Mouse (Mus musculus): ENCODE measurements around the gene Ogdh.
"Not testable (repeated sequence)": the region's sequence is repeated elsewhere in the genome, so short reads cannot be mapped to it uniquely, and the experiment has no call there.

The Ogdh gene

DNA sequence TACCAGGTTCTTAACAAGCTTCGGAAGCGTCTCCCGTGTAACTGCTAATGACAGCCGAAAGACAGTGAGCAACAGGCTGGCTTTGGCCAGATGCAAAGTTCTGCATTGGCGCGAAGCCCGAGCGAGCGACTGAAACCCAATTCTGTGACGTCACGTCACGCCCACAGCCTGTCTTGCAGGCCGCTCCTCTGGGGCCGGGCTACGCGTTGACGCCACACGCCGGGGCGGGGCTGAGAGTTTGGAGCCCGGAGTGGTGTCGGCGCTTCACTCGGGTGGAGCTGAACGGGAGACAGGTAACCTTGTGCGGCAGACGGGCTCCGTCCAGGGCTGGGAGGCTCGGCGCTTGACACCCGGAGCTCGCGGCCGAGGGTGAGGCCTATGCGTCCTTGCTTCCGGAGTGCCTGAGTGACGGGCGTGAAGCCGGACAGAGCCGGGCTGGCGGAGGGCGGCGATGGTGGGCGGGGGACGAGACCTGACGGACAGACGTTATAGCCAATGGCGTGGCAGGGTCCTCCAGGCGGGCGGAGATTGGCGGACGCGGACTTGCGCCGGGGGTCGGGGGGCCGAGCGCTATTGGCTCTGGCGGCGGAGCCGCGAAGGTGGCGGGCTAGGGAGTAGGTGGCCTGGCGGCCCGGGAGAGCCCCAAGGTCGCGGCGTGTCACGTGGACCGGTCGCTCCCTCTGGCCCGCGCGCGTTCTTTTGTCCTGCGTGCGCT, at the start of gene Ogdh:
Gene Ogdh (plus strand): TSS at position 233 of the 715 bp plus-strand sequence.
- peak; percentile 100 for DNase-seq

DNA sequence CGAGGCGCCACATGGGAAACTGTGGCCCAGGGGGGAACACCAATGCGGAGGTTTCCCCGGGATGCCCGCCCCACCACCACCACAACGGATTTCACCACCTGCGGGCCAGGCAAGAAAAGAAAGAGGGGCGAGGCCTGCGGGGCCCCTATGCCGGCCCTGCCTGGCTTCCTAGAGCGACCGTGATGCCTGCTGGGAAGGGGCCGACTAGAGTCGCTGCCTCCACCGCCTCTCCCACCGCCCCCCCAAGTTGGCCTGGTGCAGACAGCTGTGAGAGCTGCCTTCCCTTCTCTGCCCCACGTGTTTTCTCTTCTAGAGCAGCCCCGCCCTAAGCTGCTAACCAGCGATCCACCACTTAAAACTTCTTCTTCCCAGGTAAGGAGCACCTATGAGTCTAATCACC, 46.7 kb upstream of the Ogdh start:
- DNase-seq: no peak

DNA sequence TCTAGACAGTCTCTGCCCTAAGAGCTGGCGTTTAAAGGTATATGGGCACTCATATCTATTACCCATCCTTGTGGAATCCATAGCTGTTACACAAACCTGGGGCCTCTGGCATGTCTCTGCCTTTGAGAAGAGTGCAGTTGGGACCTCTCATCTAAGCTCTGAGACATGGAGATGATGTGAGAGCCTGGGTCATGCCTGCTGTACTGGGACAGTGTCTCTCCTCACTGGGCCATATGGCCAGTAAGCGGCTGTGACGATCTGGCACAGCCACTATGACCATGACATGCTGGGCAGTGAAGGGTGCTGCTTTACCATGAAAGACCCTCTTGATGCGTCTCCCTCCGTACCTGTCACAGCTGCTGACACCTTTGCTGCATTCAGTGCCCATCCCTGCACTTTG, 39.2 kb upstream of the Ogdh start:
- no peak for DNase-seq

DNA sequence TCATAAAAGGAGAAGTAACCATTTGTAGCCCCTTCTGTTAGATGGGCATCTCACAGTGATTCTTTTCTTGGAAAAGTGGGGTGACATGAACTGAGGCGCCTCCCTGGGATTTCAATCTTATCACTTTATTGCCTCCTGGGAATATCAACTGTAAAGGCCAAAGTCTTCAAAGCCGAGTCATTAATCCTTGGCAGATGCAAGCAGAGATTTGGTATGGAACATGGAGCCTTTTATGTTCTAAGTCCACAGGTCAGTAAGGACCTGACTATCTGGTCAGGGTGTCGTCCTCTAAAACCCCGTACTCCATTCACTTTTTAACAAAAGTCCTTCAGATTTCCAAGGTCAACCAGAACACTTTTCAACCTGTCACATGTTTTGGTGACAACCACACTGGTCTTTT, 38.6 kb upstream of the Ogdh start:
- no peak for DNase-seq

DNA sequence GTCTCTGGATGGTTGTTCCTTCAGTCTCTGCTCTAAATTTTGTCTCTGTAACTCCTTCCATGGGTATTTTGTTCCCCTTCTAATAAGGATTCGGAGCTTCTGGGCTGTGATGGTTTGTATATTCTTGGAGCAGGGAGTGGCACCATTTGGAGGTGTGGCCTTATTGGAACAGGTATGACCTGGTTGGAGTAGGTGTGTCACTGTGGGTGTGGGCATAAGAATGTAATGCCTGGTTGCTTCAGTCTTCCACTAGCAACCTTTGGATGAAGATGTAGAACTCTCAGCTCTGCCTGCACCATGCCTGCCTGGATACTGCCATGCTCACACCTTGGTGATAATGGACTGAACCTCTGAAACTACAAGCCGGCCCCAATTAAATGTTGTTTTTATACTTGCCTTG, 36.8 kb upstream of the Ogdh start:
- DNase-seq: not testable (repeated sequence)

DNA sequence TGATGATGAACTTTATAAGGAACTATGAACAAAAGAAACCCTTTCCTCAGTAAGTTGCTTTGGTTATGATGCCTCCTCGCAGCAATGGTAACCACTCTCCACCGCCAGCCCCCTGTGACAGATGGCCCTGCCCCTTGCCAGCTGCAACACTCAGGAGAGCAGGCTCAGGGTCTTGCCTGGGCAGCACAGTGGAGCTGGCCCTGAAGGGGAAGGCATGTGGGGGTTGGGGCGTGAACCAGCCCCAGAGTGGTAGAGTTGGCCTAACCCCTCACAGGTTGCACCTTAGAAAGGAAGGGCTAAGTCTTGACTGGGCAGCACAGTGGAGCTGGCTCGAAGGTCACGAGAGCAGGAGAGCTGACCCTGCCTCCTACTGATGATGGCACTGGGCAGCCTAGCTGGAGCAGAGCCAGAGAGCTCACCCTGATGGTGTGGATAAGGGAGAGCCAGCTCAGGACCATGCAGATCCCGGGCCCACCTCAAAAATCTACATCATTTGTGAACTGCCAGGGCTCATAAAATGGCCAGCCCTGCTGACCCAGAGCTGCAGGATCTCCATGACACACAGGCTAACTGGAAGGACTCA, 34.9 kb upstream of the Ogdh start:
- DNase-seq: no peak

DNA sequence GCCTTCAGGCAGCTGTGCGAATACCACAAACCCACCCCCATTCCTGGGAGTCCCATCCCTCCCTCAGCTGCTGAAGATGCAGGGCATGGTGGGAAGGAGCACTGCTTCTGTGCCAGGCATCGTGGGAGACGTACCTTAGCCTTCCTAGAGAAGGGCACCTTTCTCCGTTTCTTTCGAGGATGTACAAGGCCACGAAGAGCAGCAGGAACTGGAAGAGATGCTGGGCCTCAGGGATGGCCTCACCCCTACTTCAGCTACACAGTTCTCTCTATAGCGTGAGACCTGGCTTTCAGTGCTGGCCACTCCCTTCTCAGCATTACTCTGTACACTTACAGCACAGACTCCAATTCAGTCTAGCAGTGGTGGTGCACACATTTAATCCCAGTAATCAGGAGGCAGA, 32.0 kb upstream of the Ogdh start:
- no peak for DNase-seq

DNA sequence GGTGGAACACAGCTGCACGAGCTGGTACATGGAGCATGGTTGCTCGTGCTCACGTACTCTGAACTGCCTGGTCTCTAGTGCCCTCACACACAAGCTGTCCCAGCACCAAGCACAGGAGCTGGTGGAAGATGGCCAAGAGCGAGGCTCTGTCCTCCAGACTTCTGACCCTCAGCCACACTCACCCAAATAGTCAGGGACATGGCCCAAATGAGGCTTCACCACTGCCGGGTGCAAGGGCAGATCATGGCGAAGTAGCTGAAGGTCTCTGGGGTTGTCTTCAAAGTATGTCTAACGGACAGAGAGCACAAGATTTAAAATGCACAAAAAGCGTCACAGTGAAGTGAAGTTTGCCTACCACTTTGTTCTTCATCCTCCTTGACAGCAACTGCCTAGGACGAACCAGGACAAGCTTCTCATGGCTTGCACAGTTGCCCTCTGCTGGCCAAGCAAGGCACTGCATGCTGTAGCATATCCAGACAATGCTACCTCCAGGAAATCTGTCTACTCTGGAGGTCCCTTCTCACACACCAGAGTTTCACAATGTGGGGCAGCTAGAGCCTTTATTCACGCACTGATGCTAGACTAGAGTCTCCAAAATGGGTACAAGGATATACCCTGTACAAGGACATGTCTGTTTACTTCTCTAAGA, 29.9 kb upstream of the Ogdh start:
- DNase-seq: peak; percentile 79 to 81

DNA sequence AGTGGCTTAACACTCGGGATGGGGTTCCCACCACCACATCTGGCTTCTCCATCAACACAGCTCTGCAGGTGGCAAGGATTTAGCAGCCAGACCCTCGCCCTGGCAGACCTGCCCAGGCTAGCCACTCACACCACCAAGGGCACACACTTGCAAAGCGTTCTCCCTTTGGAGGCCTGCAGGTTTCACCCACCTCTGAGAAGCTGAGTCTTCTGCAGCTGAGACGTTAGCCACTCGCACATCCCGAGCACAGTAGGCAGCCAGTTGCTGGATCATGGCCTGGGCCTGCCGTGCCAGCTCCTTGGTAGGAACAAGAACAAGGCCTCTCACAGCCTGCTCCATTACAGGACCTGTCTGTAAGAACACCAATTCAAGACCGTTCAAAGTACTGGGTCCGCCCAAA, 24.8 kb upstream of the Ogdh start:
- DNase-seq: no peak

DNA sequence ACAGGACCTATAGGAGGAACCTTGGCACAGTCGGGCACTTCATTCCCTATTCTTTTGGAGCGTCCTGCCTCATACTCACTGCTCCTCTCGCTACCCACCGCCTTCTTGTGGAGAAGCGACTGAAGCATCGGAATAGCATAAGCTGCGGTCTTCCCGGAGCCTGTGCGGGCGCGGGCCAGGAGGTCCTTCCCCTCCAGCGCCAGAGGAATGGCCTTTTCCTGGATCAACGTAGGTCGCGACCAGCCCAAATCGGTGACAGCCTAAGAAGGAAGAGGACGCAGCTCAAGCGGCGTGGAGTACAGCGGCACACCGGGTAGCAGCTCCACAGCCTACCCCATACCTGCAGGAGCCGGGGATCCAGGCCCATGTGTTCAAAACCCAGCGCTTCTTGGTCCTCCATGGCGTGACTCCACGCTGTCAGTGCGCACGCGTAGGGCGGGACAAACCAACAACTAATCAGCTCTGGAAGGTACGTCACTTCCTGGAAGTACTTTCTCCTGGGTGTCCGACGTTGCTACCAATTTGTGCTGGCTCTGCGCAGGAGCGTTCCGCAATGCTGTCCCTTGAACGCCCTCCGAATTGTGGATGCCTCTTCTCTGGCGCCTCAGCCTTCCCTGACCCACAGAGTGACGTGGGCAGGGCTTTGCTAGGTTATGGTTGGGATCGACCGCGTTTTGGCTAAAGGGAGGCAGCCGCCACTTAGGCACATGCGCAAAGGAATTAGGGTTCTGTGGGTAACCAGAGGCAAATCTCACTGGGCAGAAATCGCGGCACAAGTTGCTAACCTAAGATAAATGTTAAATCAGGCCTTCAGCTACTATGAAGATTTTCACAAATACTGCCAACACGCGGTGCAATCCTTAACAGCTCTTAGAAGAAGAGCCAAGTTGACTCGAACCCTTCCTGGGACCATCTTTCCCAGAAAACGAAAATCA, 23.8 kb upstream of the Ogdh start, which contains the start of gene Ddx56:
Gene Ddx56 (minus strand): TSS at position 453 of the 935 bp plus-strand sequence.
- peak; percentile 89 to 90 for DNase-seq

DNA sequence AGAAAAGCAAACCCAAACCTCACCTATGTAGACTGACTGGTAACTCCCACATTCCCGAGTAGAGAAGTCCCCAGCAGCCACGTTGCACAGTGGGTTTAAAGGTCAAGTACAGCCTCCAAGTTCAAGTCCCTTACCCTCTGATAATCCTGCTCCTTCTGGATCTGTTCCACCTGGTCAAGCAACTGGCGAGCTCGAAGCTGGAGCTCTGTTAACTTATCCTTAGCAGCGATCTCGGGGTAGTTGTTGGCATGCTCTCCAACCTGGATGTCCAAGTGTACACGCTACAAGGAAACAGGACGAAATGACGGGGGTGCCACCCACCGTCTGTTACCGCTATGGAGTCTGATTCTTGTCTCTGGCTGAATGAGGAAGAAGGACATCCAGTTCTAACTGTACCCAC, 17.8 kb upstream of the Ogdh start:
- no peak for DNase-seq

DNA sequence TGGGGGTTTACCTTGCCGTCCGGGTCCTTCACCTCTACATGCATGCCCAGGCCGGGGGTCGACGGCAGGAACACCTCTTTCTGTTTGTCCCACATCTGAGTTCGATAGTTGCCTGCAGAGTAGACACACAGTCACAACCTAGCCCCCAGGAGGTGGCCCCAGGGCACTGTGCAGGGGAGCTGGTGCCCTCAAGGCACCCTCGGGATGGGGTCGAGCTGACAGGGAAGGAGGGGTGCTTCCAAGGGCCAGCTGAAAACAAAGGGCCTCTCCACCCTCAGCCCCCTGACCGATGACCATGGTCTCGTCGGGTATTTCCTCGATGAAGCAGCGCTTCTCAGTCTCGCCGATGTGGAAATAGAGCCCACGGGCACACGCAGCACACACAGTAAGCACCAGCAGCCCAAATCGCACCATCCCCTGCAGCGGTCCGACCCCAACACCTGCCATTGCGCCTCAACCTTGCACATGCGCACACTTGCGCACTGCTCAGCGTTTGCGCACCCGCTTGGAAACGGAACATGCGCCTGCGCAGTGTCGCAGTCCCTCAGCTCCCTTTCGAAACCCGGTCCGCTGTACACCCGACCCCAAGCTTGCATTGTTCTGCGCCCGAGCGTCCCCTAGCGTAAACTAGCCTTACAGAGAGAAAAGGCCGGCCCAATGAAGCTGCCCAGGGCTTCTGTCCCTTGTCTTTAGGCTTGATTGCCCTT, 16.9 kb upstream of the Ogdh start, which contains the start of gene Tmed4:
Gene Tmed4 (minus strand): TSS at position 484 of the 707 bp plus-strand sequence.
- peak; percentile 96 for DNase-seq

DNA sequence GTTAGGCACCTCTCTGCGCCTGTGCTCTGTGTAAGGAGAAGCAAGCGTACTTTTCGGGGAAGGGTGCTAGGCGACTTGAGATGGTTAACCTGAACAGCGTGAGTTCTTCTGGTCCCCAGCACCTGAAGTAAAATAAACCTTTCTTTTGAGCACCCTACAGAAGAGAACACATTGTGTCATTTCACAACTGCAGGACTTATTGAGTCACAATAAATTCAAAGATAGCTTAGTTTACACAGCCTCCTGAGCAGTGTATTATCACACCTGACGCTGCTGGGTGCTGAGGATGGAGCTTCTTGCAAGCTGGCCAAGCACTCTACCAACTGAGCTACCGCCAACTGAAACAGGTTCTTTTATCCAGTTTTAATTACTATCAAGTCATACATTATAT, 16.3 kb upstream of the Ogdh start:
- DNase-seq: no peak

DNA sequence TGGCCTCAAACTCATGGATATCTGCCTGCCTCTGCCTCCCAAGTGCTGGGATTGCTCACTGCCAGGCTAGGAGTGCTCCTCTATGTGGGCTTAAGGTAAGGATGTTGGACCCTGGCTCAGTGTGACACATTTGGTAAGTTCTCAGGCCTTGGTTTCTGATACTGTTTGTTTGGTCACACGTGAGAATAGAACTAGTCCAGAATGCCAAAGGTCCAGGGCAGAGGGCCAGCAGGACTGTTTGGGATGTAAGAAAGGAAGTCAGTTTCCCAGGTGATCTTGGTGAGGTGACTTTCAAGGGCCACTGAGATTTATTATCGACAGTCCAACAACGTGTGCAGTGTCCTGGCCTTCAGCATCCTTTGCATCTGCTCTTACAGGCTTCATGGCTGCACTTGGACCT, 15.0 kb upstream of the Ogdh start:
- no peak for DNase-seq

DNA sequence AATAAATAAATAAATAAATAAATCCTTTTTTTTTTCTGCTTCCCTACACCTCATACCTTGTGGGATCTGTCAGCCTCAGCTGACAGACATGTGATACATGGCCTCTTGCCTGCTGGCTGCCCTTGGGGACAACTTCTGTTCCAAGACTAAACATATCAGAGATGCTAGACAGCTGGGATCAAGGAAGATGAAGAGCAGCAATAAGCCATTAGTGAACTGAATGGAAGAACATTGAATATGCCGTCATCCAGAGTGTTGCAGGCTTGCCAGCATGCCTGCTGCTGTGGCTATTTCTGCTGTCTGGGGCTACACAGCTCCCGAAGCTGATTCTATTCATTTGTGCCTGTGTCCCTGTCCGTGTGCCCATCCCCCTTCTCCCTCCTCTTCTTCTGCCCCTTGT, 8.5 kb upstream of the Ogdh start:
- DNase-seq: no peak

DNA sequence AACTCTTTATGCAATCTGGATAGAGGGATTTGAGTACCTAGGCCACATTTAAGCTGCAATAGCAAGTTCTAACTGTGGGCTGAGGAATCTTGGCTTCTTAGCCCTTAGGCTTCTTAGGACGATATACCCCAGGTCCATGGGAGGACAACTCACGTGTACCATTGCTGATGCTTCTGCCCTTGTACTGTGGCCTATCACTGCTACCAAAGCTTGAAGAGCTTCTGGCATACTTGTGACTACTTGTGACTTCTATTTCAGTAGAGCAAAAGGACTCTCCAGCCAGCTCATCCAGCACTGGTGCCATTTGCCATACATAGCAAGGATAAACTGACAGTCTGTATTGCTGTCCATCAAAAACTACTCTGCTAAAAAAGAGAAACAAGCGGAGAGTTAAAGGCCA, 1.3 kb upstream of the Ogdh start:
- DNase-seq: no peak

DNA sequence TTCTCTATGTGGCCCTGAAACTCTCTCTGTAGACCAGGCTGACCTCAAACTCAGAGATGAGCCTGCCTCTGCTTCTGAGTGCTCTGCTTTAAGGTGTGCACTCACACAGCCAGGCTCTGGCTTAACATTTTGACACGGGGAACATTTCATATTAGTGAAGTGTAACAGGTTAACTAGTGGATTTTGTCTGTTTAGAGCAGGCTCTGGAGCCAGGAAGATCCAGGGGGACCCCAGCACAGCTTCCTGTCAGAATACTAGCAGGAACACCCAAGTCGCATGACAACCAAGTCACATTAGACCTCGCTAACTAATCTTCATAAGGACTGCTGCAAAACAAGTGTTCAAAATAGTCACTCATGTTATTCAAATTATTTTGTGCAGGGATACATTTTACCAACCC, 550 bp upstream of the Ogdh start:
- DNase-seq: no peak

DNA sequence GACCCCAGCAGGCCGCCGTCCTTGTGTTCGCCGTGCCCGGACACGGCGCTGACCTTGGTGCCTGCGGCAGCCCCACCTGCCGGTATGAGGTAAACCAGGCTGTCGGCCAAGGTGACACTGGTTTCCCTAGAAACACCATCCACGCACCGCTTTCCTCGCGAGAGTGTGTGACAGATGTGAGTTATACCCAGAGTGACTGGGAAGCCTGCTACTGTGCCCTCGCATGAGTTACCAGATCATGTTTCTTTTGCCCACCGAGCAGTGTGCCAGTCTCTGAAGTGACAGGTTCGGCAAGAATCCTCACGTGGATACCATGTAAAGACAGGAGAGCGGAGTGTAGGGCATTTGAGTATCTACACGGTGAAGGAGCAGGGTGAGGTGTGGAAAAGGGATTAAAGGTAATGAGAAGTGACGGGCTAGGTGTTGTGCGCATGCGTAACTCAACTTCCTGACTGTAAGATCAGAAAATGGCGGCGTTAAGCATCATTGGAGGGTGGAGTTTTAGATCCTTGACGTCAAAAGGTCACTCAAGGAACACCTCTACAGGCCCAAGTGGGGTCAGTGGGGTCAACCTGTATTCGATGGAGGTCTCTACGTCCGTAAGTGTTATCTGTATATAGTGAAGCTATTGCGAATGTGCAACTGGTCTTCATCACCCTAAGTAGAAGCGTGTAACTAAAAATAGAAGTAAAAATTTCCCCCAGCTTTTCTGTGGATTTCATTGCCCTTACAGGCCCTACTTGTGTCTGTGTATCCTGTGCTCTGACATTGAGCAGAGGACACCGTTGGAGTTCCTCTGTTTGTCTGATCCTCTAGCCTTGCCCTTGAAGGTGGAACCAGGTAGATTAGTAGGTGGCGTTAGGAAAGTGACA, 919 bp downstream of the Ogdh start:
- DNase-seq: peak in 1 of 2 experiments; percentile 79

DNA sequence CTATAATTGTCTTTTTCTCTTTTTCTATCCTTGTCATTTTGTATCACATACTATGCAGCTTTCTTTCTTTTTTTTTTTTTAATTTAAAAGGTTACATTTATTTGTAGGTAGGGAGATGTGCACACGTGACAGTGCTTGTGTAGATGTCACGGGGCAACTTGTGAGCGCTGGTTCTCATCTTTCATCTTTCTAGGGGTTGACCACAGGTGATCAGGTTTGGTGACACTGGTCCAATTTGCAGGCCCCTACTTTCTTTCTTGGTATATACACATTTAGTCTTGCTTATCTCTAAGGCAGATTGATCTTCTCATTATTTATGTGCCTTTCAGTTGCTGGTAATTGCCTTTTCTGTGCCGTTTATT, 1.5 kb downstream of the Ogdh start:
- DNase-seq: no peak

DNA sequence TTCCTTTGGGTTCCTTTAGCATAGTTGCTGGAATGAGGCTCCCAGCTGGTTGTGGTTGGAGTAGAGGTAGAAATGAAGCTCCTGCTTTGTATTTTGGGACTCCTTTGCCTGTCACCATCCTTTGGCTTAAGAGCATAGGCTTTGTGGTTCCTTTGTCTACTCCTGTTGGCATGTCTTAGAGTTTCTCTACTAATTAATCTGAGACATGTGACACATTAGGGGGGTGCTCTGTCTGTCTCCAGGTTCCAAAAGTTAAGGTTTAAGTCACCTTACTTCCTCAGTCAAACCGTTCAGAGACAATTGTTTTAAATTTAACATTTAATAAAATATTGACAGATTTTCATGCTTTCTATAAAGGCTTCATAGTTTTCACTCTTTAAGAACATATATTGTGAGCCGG, 2.2 kb downstream of the Ogdh start:
- no peak for DNase-seq

DNA sequence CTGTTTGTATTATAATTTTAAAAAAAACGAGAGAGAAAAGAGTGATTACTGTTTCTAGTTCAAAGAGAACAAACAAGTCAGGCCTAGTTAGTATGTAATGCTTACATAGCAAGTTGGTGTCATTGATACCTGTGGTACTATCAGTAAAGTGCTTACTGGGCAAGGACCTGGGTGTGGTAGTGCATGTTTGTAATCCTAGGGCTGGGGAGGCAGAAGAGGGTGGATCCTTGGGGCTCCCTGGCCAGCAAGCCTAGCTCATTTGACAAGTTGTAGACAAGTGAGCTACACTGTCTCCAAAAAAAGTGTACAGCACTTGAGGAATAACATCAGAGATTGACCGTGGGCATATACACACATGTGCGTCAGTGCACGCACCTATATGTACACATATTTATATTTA, 3.2 kb downstream of the Ogdh start:
- DNase-seq: no peak

DNA sequence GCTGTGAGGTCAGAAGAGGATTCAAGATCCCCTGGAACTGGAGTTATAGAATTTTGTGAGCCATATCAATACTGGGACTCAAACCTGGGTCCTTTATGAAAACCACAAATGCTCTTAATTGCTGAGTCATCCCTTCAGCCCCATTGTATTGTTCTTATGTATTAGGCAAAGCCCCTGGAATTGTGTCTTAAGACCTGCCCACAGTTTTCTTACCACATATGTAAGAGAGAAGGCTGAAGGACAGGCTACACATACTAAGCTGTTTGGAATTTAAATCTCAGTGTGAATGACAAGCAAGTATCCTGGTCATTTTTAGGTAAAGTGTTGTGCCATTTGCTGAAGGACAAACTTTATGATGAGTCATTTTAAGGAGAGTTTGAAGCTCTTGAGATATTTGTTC, 4.6 kb downstream of the Ogdh start:
- no peak for DNase-seq

Data from B cell, adult 2 months (primary cell).